Mouse (Mus musculus) C3H10T1/2 (cell line): ENCODE measurements around the gene Tubd1. TPM values are rescaled to one million over a fixed set of nuclear protein-coding genes. Genes with fewer than 3 reads are reported as not detected.

Source experiments
- polyA plus RNA-seq, 2 experiments: library from polyadenylated mRNA; unstranded; fragments of >200 nt; fragmentation: generic; extraction: Trizol; gene quantifications; one replicate each; pipeline ENCODE4 v1.2.1; 2012; ENCODE audit warnings: missing spikeins in 2 of 2

Gene Tubd1
- polyA plus RNA-seq, result 10 to 100 TPM in 1 of 2 experiments, 1 to 10 TPM in 1; 1.5 to 15.8 TPM

DNA sequence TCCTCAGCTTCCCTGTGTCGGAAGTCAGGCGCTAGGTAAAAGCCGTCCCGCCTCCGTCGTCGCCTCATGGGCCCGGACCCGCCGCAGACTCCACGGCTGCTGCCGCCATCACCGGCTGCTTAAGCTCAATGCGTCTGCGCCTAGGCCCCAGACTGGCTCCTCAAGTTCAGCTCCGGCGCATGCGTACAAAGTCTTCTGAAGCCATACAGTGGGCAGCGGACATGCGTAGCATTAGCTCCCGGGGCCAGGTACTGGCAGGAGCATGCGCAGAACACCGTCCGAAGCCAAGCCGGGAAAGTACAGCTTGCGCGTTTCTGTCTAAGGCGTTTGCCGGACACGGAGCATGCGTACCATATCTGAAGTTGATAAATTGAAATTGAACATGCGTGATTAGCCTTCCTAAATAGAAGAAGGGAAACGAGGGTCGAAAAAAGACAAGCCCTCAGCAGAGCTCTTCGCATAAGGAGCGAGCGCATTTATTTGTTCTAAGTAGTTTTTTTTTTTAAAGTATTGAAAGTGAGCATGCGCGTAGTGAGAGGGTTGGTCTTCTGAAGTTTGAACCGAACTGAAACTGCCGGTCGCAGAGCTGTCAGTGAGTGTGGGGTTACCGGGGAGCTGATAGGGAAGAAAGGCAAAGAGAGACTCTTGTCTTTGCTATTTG, at the start of gene Tubd1, which contains the start of gene Rps6kb1:
Tubd1 (plus strand) TSS at position 353 of the 661 bp plus-strand sequence.
Rps6kb1 (minus strand) TSS at position 167 of the 661 bp plus-strand sequence.

Other genes starting within 250 kb of the Tubd1 start
- 1 to 10 TPM in 1 of 2 experiments, under 1 TPM in 1; 0.29 to 3.8 TPM for gene Med13, start 187.4 kb upstream of the Tubd1 start, polyA plus RNA-seq
- 1 to 10 TPM in 1 of 2 experiments, under 1 TPM in 1; 0.74 to 8.2 TPM for gene Rnft1, start 60.3 kb upstream of the Tubd1 start, polyA plus RNA-seq
- gene Rps6kb1, start 186 bp upstream of the Tubd1 start, polyA plus RNA-seq, result 1 to 10 TPM; 2.9 to 9.4 TPM
- gene Vmp1, start 138.8 kb downstream of the Tubd1 start, polyA plus RNA-seq, result 100 to 1,000 TPM in 1 of 2 experiments, 10 to 100 TPM in 1; 25.5 to 135 TPM
- gene Ptrh2, start 139.0 kb downstream of the Tubd1 start, polyA plus RNA-seq, result 10 to 100 TPM; 19.1 to 23.3 TPM
- 10 to 100 TPM in 1 of 2 experiments, 1 to 10 TPM in 1; 5.5 to 77.4 TPM for gene Cltc, start 212.6 kb downstream of the Tubd1 start, polyA plus RNA-seq